Mouse (Mus musculus) mesoderm, embryonic 11.5 days (tissue): ENCODE results near the gene Ap2m1.

Experiments used
- DNase-seq: peaks from one replicate; pipeline ENCODE4 v3.0.0-alpha.2; 2012; ENCODE audit warnings: low read depth, low spot score

The Ap2m1 gene

DNA sequence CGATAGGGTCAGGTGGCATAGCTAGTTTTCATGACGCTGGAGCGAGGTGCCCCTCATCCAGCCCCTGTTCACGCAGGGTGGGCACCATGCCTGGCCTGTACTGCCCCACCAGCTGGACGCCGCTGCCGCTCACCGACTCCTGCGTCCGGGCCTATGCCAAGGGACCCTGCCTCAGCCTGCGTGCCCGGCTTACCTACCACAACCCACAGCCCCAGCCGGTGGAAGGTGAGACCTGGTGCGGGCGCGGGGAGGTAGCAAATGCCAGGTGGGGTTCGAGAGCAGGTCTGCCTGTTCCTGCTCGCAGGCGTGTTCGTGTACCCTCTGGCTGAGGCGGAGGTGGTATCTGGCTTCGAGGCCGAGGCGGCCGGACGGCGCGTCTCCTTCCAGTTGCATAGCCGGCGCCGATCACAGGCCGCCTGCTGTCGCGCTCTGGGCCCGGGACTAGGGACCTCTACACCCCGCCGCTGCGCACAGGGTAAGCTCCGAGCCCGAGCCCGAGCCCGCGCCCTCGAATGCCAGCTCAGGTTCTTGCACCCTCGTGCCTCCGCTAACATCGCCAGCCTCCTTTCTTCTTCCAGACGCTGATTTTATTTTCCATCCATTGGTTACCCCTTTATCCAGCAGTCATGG lies 55.9 kb downstream of the Ap2m1 start:
- no peak for DNase-seq
